Mouse (Mus musculus): Measurements from ENCODE around the gene Rnase12.

GRCm38 (mm10) chr14:51095736-51096524, 38.5 kb upstream of the Rnase12 start:
- TF ChIP-seq CTCF (IDR thresholded peaks at IDR 0.05; ENCODE audit: control insufficient read depth, insufficient read depth, low read length) = no peak
- TF ChIP-seq POLR2A (IDR thresholded peaks at IDR 0.05; ENCODE audit: borderline replicate concordance, control insufficient read depth, low read depth, low read length) = no peak
